Mouse (Mus musculus) Patski (cell line): ENCODE measurements at regions not wholly inside any gene's neighbourhood (a gene's known extent, or its start where the extent isn't known, plus 50 kb on each side); places are given as distances from the start of the nearest gene placed in this dataset.
A peak's percentile ranks its signal among the peaks of the same experiment; 100 is the strongest.
"Not testable (repeated sequence)": the region's sequence is repeated elsewhere in the genome, so short reads cannot be mapped to it uniquely, and the experiment has no call there.

ENCODE experiments used
- ATAC-seq: fragments of 100-300 bp; one replicate; pipeline ENCODE4 v1.8.0; 2021
- CTCF ChIA-PET: fragments of 350-600 bp; sonication (Branson Sonifier 250); formaldehyde crosslinking; loops from one replicate; lab custom pipeline; 2022; ENCODE audit warnings: inconsistent platforms; lab: Charles Lee
- POLR2A ChIA-PET: fragments of 350-600 bp; sonication (Branson Sonifier 250); formaldehyde crosslinking; loops from one replicate; lab custom pipeline; 2022; ENCODE audit warnings: antibody characterized with exemption, inconsistent platforms; lab: Charles Lee
- DNase-seq: peaks from one replicate; pipeline ENCODE4 v3.0.0-alpha.2; 2011; ENCODE audit warnings: low read depth, low spot score
- H3K27me3 ChIP-seq: fragments of 371-371 bp; one replicate; pipeline ENCODE4 v1.5.1; 2021
- CTCF ChIP-seq: fragments of 100-300 bp; IDR thresholded peaks from one replicate; pipeline ENCODE4 v1.5.1; 2021
- in situ Hi-C: fragments of 300-500 bp; cut with MboI; formaldehyde crosslinking; loops from 3 replicates; pipeline ENCODE4 v1.11.1; 2018; ENCODE audit warnings: low pct_unique_long_range_greater_than_20kb, mixed read lengths

DNA sequence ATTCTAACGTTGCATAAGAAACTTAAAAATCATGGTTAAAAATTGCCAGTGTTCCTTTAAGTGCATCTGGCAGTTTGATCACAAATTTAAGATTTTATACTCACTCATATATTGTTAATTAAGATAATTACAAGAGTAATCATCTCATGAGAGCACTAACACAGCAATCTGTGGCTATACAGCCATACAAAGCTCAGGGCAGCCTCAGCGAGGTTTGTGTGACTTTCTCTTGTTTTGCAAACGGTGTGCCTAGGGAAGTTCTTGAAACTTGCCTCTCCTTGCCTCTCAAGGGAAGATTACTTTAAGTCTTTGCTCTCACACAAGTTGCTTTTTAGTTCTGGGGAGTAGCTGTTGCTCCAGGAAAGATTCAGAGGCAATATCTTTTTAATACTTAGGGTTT, 58.1 kb upstream of the Slc1a4 start:
- ATAC-seq = no peak
- ChIA-PET CTCF (no interaction called here), POLR2A (interaction anchor here (0.6 kb wide), 1 partner anchor 157 kb away, joined by 3 read pairs; no protein-coding TSS in a partner anchor)
- in situ Hi-C loops = no loop called here
- H3K27me3 ChIP-seq = no peaks in the 10 kb centered on the region
- no peak for DNase-seq
- no peak for TF ChIP-seq CTCF

GRCm38 (mm10) chr11:20393302-20393701, 60.8 kb upstream of the Slc1a4 start:
- POLR2A ChIA-PET, ATAC-seq, DNase-seq, CTCF ChIA-PET, H3K27me3 ChIP-seq, in situ Hi-C loops: not testable (repeated sequence)

DNA sequence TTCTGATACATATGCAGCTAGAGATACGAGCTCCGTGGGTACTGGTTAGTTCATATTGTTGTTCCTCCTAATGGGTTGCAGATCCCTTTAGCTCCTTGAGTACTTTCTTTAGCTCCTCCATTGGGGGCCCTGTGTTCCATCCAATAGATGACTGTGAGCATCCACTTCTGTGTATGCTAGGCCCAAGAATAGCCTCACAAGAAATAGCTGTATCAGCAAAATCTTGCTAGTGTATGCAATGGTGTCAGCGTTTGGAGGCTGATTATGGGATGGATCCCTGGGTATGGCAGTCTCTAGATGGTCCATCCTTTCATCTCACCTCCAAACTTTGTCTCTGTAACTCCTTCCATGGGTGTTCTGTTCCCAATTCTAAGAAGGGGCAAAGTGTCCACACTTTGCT, 61.3 kb upstream of the Slc1a4 start:
- H3K27me3 ChIP-seq, POLR2A ChIA-PET, DNase-seq, in situ Hi-C loops, ATAC-seq: not testable (repeated sequence)
- CTCF ChIA-PET = interaction anchor here (0.7 kb wide), 1 partner anchor 114 kb away, joined by 3 read pairs; no protein-coding TSS in a partner anchor

DNA sequence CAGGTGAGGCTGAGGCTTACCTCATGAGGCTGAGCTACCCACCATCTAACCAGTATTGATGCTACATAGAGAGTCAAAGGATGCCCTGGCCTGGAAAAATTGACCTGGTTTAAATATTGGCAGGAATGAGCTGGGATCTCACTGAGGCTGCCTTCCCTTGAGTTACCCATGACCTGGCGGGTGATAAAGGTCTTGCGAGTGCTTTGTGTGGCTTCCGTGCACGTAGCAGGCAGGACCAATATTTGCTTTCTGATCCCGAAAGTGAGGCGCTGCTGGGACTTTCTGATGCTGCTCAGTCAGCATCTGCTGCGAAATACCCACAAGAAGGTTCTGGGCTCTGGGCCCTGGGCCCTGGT, 63.3 kb upstream of the Slc1a4 start:
- ChIA-PET CTCF (no interaction called here), POLR2A (no interaction called here)
- ATAC-seq (no peak), DNase-seq (no peak)
- in situ Hi-C loops = loop anchor here (5.0 kb wide), 2 partner anchors 129 to 259 kb away; no protein-coding TSS in a partner anchor
- no peak for TF ChIP-seq CTCF
- H3K27me3 ChIP-seq = no peaks in the 10 kb centered on the region

DNA sequence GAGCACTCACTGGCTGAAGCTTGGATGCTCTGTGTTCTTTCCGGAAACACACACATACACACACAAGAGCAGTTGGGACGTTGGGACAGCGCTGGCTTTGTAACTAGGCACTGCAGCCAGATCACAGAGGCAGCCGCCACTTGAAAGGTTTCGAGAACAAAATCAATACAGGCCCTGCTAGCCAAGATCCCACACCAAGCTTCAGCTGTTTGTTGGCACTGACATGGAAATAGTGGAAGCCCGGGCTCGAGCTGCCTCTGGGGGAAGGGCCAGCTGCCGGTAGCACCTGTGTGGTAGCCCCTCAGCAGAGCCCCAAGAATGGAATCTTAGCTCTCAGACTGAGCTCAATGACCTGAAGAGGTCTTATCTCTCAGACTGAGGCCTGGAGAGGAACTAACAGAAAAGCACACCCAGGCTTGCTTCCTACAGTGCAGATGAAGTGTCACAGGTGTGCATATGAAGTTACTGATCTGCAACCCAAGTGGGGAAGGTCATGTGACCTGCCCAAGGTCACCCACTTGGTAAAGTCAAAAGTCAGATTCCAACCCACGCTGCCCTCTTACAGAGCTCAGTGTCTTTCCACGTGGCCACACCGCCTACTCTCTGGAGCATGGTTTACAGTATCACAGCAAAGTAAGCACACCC, 63.8 kb upstream of the Slc1a4 start:
- ATAC-seq = no peak
- no peak for TF ChIP-seq CTCF
- ChIA-PET POLR2A (no interaction called here), CTCF (interaction anchor here (1.1 to 1.2 kb wide), 2 partner anchors 64 to 263 kb away, joined by 3 read pairs; partner anchors contain the start of gene Slc1a4)
- H3K27me3 ChIP-seq = no peaks in the 10 kb centered on the region
- in situ Hi-C loops = loop anchor here (5.0 kb wide), 2 partner anchors 129 to 259 kb away; no protein-coding TSS in a partner anchor
- no peak for DNase-seq

DNA sequence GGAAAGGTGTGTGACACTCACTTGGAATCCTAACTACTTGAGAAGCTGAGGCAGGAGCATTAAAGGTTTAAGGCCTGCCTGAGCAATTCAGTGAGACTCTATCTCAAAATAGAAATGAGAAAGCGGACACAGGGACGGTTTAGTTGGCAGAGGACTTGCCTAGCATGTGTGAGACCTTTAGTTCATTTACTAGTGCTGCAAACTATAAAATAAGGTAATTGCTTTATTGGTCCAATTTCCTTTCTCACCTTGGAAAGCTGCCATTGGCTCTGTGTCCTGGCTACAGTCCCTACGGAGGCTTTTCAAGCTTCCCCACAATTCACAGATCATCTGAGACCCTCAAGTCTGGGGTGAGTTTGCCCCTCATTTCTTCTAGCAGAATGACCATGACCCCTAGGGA, 64.4 kb upstream of the Slc1a4 start:
- ChIA-PET POLR2A (interaction anchor here (0.7 kb wide), 1 partner anchor 134 kb away, joined by 3 read pairs; no protein-coding TSS in a partner anchor), CTCF (interaction anchor here (1.1 to 1.2 kb wide), 2 partner anchors 64 to 264 kb away, joined by 3 read pairs; partner anchors contain the start of gene Slc1a4)
- ATAC-seq (no peak), DNase-seq (no peak)
- H3K27me3 ChIP-seq = no peaks in the 10 kb centered on the region
- no peak for TF ChIP-seq CTCF
- in situ Hi-C loops = loop anchor here (5.0 kb wide), 2 partner anchors 130 to 260 kb away; no protein-coding TSS in a partner anchor

GRCm38 (mm10) chr11:20400302-20401234, 68.1 kb upstream of the Slc1a4 start:
- CTCF ChIA-PET = interaction anchor here (0.9 to 1.9 kb wide), 8 partner anchors 9 to 185 kb away, joined by 3 to 7 read pairs (median 4); no protein-coding TSS in a partner anchor
- peak; percentile 94 for TF ChIP-seq CTCF
- peak; percentile 34 for DNase-seq
- H3K27me3 ChIP-seq = no peaks in the 10 kb centered on the region
- in situ Hi-C loops = loop anchor here (10.0 kb wide), 1 partner anchor 576 kb away; no protein-coding TSS in a partner anchor
- ATAC-seq = peak; percentile 84
- POLR2A ChIA-PET = no interaction called here

- ATAC-seq (no peak), DNase-seq (no peak)
- in situ Hi-C loops = loop anchor here (10.0 kb wide), 1 partner anchor 579 kb away; no protein-coding TSS in a partner anchor
- ChIA-PET POLR2A (no interaction called here), CTCF (no interaction called here)
- no peak for TF ChIP-seq CTCF
- H3K27me3 ChIP-seq = no peaks in the 10 kb centered on the region
Observed at GRCm38 (mm10) chr11:20403456-20403855, 70.9 kb upstream of the Slc1a4 start.

DNA sequence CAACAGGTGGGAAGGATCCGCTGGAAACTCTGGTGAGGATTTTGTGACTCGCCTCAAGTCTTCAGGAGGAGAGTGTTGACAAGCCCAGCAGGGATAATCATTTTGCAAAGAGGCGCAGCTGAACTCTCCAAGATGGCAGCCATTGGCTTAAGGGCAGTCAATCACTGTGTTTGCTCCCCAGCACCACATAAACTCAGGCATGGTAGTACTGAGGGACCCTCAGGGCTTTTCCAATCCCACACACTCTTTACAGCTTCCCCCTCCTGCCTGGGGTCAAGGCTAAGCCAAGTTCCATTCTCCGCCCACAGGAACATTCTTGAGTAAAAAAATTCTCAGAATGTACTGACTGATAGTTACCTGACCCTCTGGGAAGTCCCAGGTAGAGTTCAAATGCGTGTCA, 72.0 kb upstream of the Slc1a4 start:
- DNase-seq (no peak), ATAC-seq (no peak)
- no peaks in the 10 kb centered on the region for H3K27me3 ChIP-seq
- in situ Hi-C loops = loop anchor here (10.0 kb wide), 1 partner anchor 580 kb away; no protein-coding TSS in a partner anchor
- TF ChIP-seq CTCF = no peak
- CTCF ChIA-PET = no interaction called here
- POLR2A ChIA-PET = no interaction called here

GRCm38 (mm10) chr11:20418141-20418540, 85.6 kb upstream of the Slc1a4 start:
- DNase-seq (no peak), ATAC-seq (no peak)
- in situ Hi-C loops = no loop called here
- TF ChIP-seq CTCF = no peak
- POLR2A ChIA-PET = no interaction called here
- H3K27me3 ChIP-seq = no peaks in the 10 kb centered on the region
- CTCF ChIA-PET = no interaction called here
